Mouse (Mus musculus): ENCODE measurements at regions not wholly inside any gene's neighbourhood (a gene's known extent, or its start where the extent isn't known, plus 50 kb on each side); places are given as distances from the start of the nearest gene placed in this dataset.

GRCm38 (mm10) chr1:163599926-163600890 lies 124.8 kb downstream of the Mettl11b start:
- Histone ChIP-seq H3K27me3 (no peaks in the 10 kb centered on the region), H3K27ac (0 out of 2 replicates have a peak overlapping the region, but pooled peaks have one; percentile 51), H3K36me3 (no peaks in the 10 kb centered on the region), H3K9ac (no peak overlapping the region), H3K4me3 (no peak overlapping the region), H3K9me3 (no peaks in the 10 kb centered on the region), H3K4me2 (no peak overlapping the region), H3K4me1 (peaks cover 16% of the 10 kb centered on the region)
- ATAC-seq (ENCODE audit: insufficient number of reproducible peaks, insufficient read depth, low FRiP score, low TSS enrichment, low read depth) = 0 out of 2 replicates have a peak, but pooled peaks have one; percentile 62
- WGBS = 37% methylated on average over 7 of the region's 7 CpGs

GRCm38 (mm10) chr1:163576411-163576810 lies 148.6 kb downstream of the Mettl11b start:
- Histone ChIP-seq H3K4me2 (no peak overlapping the region), H3K27me3 (no peaks in the 10 kb centered on the region), H3K27ac (no peak overlapping the region; the same call in 1 of the 2 replicates), H3K9me3 (no peaks in the 10 kb centered on the region), H3K9ac (no peak overlapping the region), H3K4me1 (peaks cover 15% of the 10 kb centered on the region), H3K4me3 (no peak overlapping the region), H3K36me3 (no peaks in the 10 kb centered on the region)
- ATAC-seq (ENCODE audit: insufficient number of reproducible peaks, insufficient read depth, low FRiP score, low TSS enrichment, low read depth) = no peak
- 82% methylated on average over 4 of the region's 4 CpGs for WGBS

DNA sequence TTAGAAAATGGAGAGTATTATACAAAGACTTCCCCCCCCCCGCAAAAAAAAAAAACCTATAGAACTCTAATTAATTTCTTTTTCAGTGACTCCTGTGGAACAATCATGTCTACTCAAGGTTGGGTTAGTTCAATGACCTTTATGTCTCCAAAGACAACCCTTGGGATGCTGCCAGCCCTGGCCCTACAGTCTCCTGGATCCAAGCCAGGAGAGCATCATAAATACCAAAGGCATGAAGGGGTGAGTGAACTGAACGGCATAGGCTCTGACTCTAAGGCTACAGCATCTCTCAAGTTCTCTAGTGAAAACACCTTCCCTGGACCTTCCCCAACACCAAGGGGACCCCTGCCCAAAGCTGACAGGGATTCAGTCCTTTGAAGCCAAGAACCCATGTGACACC lies 149.4 kb downstream of the Mettl11b start:
- no peak overlapping the region for H3K4me3 ChIP-seq
- 69% methylated on average over 2 of the region's 2 CpGs for WGBS
- H3K4me1 ChIP-seq = peaks cover 22% of the 10 kb centered on the region
- H3K9me3 ChIP-seq = no peaks in the 10 kb centered on the region
- H3K9ac ChIP-seq = no peak overlapping the region
- no peak overlapping the region; the same call in 1 of the 2 replicates for H3K27ac ChIP-seq
- no peaks in the 10 kb centered on the region for H3K36me3 ChIP-seq
- no peaks in the 10 kb centered on the region for H3K27me3 ChIP-seq
- H3K4me2 ChIP-seq = no peak overlapping the region
- ATAC-seq (ENCODE audit: insufficient number of reproducible peaks, insufficient read depth, low FRiP score, low TSS enrichment, low read depth) = no peak

DNA sequence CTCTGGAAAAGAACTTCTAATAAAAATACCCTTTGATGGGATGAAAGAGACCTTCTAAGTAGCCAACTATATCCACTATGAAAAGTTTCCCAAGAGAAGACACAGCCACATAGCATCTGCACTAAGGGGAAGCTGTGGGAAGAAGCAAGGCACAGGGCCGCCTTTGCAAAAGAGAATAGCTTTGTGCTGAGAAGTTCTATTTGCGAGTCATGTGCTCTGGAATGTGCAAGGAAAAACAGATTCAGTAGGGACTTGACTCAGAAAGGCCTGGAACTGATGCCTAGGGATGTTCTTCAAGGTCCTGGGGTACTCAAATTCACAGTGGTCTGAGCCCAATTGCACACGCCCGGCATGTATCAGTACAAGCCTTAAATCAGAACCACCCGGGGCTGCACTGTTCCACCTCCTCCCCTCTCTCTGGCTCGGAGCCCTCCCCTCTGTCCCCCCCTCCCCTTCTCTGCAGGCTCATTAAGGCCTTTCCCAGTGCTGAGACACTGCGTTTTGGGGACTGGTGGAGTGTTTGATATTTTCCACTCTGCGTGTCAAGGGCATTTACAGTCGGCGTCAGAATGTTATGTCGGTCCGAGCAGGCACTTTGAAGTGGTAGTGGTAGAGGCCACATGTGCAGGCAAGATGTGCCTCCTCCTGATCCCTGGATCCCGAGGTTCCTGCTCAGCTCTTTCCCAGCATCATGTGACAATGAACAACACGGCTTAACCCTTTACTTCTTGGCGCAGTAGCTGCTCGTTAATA lies 150.4 kb downstream of the Mettl11b start:
- Histone ChIP-seq H3K9me3 (no peaks in the 10 kb centered on the region), H3K4me2 (peak overlapping the region; percentile 43), H3K4me3 (peak overlapping the region; percentile 11; the same call in 1 of the 2 replicates), H3K4me1 (peaks cover 22% of the 10 kb centered on the region), H3K9ac (no peak overlapping the region), H3K27ac (peak overlapping the region; percentile 83), H3K36me3 (no peaks in the 10 kb centered on the region), H3K27me3 (no peaks in the 10 kb centered on the region)
- ATAC-seq (ENCODE audit: insufficient number of reproducible peaks, insufficient read depth, low FRiP score, low TSS enrichment, low read depth) = peak; percentile 88
- 21% methylated on average over 16 of the region's 16 CpGs for WGBS

- Histone ChIP-seq H3K4me2 (no peak overlapping the region), H3K27me3 (no peaks in the 10 kb centered on the region), H3K4me3 (no peak overlapping the region), H3K4me1 (peaks cover 25% of the 10 kb centered on the region), H3K9me3 (no peaks in the 10 kb centered on the region), H3K9ac (no peak overlapping the region), H3K27ac (no peak overlapping the region), H3K36me3 (no peaks in the 10 kb centered on the region)
- no peak for ATAC-seq (ENCODE audit: insufficient number of reproducible peaks, insufficient read depth, low FRiP score, low TSS enrichment, low read depth)
- 95% methylated on average over 1 of the region's 1 CpGs for WGBS
Measured at GRCm38 (mm10) chr1:163573533-163573932, 151.5 kb downstream of the Mettl11b start.

GRCm38 (mm10) chr1:163563791-163564190 lies 160.3 kb upstream of the Gorab start:
- Histone ChIP-seq H3K9ac (no peak overlapping the region), H3K4me1 (peaks cover 16% of the 10 kb centered on the region), H3K4me2 (no peak overlapping the region), H3K4me3 (no peak overlapping the region), H3K9me3 (no peaks in the 10 kb centered on the region), H3K27me3 (no peaks in the 10 kb centered on the region), H3K27ac (no peak overlapping the region), H3K36me3 (no peaks in the 10 kb centered on the region)
- no peak for ATAC-seq (ENCODE audit: insufficient number of reproducible peaks, insufficient read depth, low FRiP score, low TSS enrichment, low read depth)
- WGBS = 74% methylated on average over 1 of the region's 1 CpGs

DNA sequence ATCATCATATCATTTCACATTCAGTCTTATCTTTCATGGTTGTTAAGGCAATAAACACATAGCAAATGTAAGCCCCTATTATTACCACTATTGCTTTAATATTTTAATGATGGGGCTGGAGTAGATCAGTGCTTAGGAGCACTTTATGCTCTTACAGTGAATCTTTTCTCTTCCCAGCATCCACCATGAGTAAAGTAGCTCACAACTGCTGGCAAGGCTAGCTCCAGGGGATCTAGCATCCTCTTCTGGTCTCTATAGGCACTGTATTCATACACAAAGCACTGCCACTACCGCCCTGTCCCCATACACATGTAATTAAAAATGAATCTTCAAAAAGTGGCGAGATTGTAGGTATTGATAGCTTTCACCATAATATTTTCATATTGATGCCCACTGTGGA lies 159.6 kb upstream of the Gorab start:
- no peak for ATAC-seq (ENCODE audit: insufficient number of reproducible peaks, insufficient read depth, low FRiP score, low TSS enrichment, low read depth)
- H3K9ac ChIP-seq = no peak overlapping the region
- no peaks in the 10 kb centered on the region for H3K27me3 ChIP-seq
- no peaks in the 10 kb centered on the region for H3K36me3 ChIP-seq
- H3K4me2 ChIP-seq = no peak overlapping the region
- H3K9me3 ChIP-seq = no peaks in the 10 kb centered on the region
- 83% methylated on average over 2 of the region's 2 CpGs for WGBS
- no peak overlapping the region for H3K27ac ChIP-seq
- H3K4me1 ChIP-seq = peaks cover 10% of the 10 kb centered on the region
- no peak overlapping the region for H3K4me3 ChIP-seq

DNA sequence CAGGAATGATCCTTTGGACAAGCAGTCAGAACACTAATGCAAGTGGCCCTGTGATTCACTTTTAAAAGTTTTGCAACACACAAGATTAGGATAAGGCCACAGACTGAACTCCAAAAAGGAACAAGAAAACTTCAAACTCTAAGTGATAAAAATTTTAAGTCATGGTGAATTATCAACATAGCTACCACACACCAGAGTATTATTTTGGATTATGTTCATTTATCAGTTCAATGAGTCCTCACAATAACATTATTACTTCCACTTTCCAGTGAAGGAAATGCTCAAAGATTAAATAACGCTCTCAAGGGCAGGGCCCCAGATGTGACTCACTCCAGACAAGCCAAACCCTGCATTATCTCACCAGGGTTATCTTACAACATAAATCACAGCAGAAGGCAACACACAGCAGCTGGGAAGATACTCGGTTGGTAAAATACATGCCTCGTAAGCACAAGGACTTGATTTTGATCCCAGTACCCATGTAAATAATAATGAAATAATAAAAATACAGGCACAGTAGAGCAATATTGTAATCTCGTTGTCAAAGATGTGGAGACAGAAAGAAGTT lies 158.8 kb upstream of the Gorab start:
- no peak for ATAC-seq (ENCODE audit: insufficient number of reproducible peaks, insufficient read depth, low FRiP score, low TSS enrichment, low read depth)
- WGBS = 59% methylated on average over 4 of the region's 4 CpGs
- no peak overlapping the region for H3K9ac ChIP-seq
- H3K36me3 ChIP-seq = no peaks in the 10 kb centered on the region
- H3K27ac ChIP-seq = no peak overlapping the region
- H3K9me3 ChIP-seq = no peaks in the 10 kb centered on the region
- H3K4me3 ChIP-seq = no peak overlapping the region
- no peak overlapping the region for H3K4me2 ChIP-seq
- H3K27me3 ChIP-seq = no peaks in the 10 kb centered on the region
- peaks cover 10% of the 10 kb centered on the region for H3K4me1 ChIP-seq

DNA sequence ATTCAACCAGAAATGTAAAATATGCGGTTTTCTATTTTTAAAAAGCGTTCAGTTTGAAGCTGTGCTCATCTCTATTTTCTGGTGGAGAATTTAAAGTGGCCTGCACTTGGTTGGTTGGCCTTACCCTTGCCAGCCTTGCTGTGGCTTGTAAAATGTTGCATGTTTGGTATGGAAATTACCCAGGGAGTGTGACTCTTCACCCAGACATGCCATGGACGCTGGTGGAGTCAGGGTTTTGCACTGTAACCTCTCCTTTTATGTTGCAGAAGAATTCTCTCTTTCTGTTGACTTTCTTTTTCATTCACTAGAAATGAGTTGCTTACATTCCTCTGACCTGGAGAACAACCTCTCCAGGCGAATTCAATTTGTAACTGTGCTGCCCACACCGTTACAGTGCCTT lies 157.5 kb upstream of the Gorab start:
- Histone ChIP-seq H3K4me2 (no peak overlapping the region), H3K27ac (peak overlapping the region; percentile 16; the same call in 1 of the 2 replicates), H3K9ac (no peak overlapping the region), H3K4me1 (peaks cover 17% of the 10 kb centered on the region), H3K27me3 (no peaks in the 10 kb centered on the region), H3K4me3 (no peak overlapping the region), H3K36me3 (no peaks in the 10 kb centered on the region), H3K9me3 (no peaks in the 10 kb centered on the region)
- ATAC-seq (ENCODE audit: insufficient number of reproducible peaks, insufficient read depth, low FRiP score, low TSS enrichment, low read depth) = no peak
- 44% methylated on average over 5 of the region's 5 CpGs for WGBS

DNA sequence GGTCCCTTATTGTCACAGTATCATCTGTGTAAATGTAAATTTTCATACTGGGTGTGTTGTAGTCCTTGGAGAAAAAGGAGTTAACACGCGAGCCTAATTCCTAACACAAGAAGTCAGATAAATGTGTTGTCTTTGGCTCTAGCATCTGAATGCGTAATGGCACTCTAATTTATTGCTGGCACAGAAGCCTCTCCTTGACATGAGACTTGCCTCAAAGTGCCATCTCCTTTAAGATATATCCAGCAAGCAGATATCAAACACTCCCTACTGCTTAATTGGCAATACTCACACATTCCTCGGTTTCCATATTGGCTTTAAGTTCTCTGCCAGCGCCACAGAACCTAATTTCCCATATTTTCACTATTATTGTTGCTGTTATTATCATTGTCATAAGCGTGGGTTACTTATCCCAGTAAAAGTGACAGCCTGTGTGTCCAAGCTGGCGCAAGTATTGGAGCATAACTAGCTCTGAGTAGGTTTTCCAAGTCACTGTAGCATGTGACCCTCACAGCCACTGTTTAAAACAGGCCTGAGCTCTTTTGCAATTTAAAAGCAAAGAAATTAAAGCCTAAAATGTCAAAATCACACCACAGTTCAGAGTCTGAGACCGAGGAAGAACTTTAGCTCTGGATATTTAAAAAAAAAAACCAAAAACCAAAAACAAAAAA lies 156.9 kb upstream of the Gorab start:
- no peak overlapping the region for H3K4me2 ChIP-seq
- H3K9ac ChIP-seq = no peak overlapping the region
- H3K4me1 ChIP-seq = peaks cover 18% of the 10 kb centered on the region
- no peaks in the 10 kb centered on the region for H3K27me3 ChIP-seq
- H3K4me3 ChIP-seq = no peak overlapping the region
- 87% methylated on average over 8 of the region's 8 CpGs for WGBS
- no peak for ATAC-seq (ENCODE audit: insufficient number of reproducible peaks, insufficient read depth, low FRiP score, low TSS enrichment, low read depth)
- no peaks in the 10 kb centered on the region for H3K36me3 ChIP-seq
- no peaks in the 10 kb centered on the region for H3K9me3 ChIP-seq
- H3K27ac ChIP-seq = no peak overlapping the region

DNA sequence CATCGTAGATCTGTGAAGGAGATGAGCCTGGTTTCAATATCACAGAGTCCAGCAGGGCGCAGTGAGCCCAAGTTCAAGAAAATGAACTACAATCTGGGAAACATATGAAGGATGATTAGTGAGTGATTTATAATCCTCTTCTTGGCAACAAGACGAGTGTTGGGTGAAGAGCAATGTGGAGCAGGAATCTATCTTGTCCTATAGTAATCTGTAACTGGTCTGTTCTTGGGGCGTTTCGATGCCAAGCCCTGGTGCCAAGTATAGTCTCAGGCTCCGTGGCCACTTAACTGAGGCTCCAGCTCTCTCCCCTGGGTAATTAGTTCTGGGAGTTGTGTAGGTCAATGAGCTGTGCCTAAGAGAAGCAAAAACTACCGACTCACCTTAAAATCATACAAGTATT lies 154.4 kb upstream of the Gorab start:
- no peak overlapping the region for H3K9ac ChIP-seq
- H3K9me3 ChIP-seq = no peaks in the 10 kb centered on the region
- H3K4me2 ChIP-seq = no peak overlapping the region
- H3K27ac ChIP-seq = no peak overlapping the region
- no peaks in the 10 kb centered on the region for H3K36me3 ChIP-seq
- no peaks in the 10 kb centered on the region for H3K27me3 ChIP-seq
- no peak for ATAC-seq (ENCODE audit: insufficient number of reproducible peaks, insufficient read depth, low FRiP score, low TSS enrichment, low read depth)
- peaks cover 18% of the 10 kb centered on the region for H3K4me1 ChIP-seq
- 75% methylated on average over 7 of the region's 7 CpGs for WGBS
- no peak overlapping the region for H3K4me3 ChIP-seq
